Mouse (Mus musculus): Measurements from ENCODE around the gene Gm42417. TPM values are rescaled to one million over a fixed set of nuclear protein-coding genes. Genes with fewer than 3 reads are reported as not detected.

Gm42417 gene
- polyA plus RNA-seq, 1 experiment from 2014 or later = not detected

- H3K27ac ChIP-seq (replicated peaks; ENCODE audit: low read depth, low read length) = no peak overlapping the region
- no peak overlapping the region for H3K4me3 ChIP-seq (ENCODE audit: low read depth, low read length)
- WGBS = 73% methylated on average over 4 of the region's 4 CpGs
- no peaks in the 10 kb centered on the region for H3K9me3 ChIP-seq (replicated peaks; ENCODE audit: control insufficient read depth, low read length)
- no peaks in the 10 kb centered on the region for H3K36me3 ChIP-seq (replicated peaks; ENCODE audit: control insufficient read depth, insufficient read depth, low read depth, low read length)
- no peak overlapping the region for H3K4me2 ChIP-seq (ENCODE audit: low read depth, low read length)
- peaks cover 6% of the 10 kb centered on the region; the same call in 1 of the 2 replicates for H3K4me1 ChIP-seq (ENCODE audit: control insufficient read depth, insufficient read depth, low read length)
- DNase-seq (ENCODE audit: low spot score) (no peak), ATAC-seq (replicated peaks; ENCODE audit: insufficient number of reproducible peaks, low FRiP score, low TSS enrichment, low read depth) (no peak)
- H3K27me3 ChIP-seq (ENCODE audit: control insufficient read depth, insufficient read depth, low read length) = no peaks in the 10 kb centered on the region
- H3K9ac ChIP-seq (replicated peaks; ENCODE audit: low read length) = no peak overlapping the region
These were observed 23.2 kb upstream of the Gm42417 start for GRCm38 (mm10) chr1:36562388-36562787.

GRCm38 (mm10) chr1:36560903-36561302, 21.7 kb upstream of the Gm42417 start:
- Histone ChIP-seq H3K9ac (replicated peaks; ENCODE audit: low read length) (no peak overlapping the region), H3K27me3 (ENCODE audit: control insufficient read depth, insufficient read depth, low read length) (no peaks in the 10 kb centered on the region), H3K27ac (replicated peaks; ENCODE audit: low read depth, low read length) (no peak overlapping the region), H3K4me1 (ENCODE audit: control insufficient read depth, insufficient read depth, low read length) (peaks cover 6% of the 10 kb centered on the region; the same call in 1 of the 2 replicates), H3K4me3 (ENCODE audit: low read depth, low read length) (no peak overlapping the region), H3K4me2 (ENCODE audit: low read depth, low read length) (no peak overlapping the region), H3K36me3 (replicated peaks; ENCODE audit: control insufficient read depth, insufficient read depth, low read depth, low read length) (no peaks in the 10 kb centered on the region), H3K9me3 (replicated peaks; ENCODE audit: control insufficient read depth, low read length) (no peaks in the 10 kb centered on the region)
- 41% methylated on average over 6 of the region's 6 CpGs for WGBS
- DNase-seq (ENCODE audit: low spot score) (no peak), ATAC-seq (replicated peaks; ENCODE audit: insufficient number of reproducible peaks, low FRiP score, low TSS enrichment, low read depth) (no peak)

GRCm38 (mm10) chr1:36559888-36560287, 20.7 kb upstream of the Gm42417 start:
- Histone ChIP-seq H3K36me3 (replicated peaks; ENCODE audit: control insufficient read depth, insufficient read depth, low read depth, low read length) (no peaks in the 10 kb centered on the region), H3K27ac (replicated peaks; ENCODE audit: low read depth, low read length) (no peak overlapping the region), H3K4me3 (ENCODE audit: low read depth, low read length) (no peak overlapping the region), H3K4me1 (ENCODE audit: control insufficient read depth, insufficient read depth, low read length) (peaks cover 13% of the 10 kb centered on the region), H3K9ac (replicated peaks; ENCODE audit: low read length) (no peak overlapping the region), H3K9me3 (replicated peaks; ENCODE audit: control insufficient read depth, low read length) (no peaks in the 10 kb centered on the region), H3K27me3 (ENCODE audit: control insufficient read depth, insufficient read depth, low read length) (no peaks in the 10 kb centered on the region), H3K4me2 (ENCODE audit: low read depth, low read length) (no peak overlapping the region)
- no peak for DNase-seq (ENCODE audit: low spot score)
- 42% methylated on average over 5 of the region's 5 CpGs for WGBS
- ATAC-seq (replicated peaks; ENCODE audit: insufficient number of reproducible peaks, low FRiP score, low TSS enrichment, low read depth) = no peak

GRCm38 (mm10) chr1:36559256-36559655, 20.0 kb upstream of the Gm42417 start:
- Histone ChIP-seq H3K9ac (replicated peaks; ENCODE audit: low read length) (peak overlapping the region; percentile 89; the same call in 1 of the 2 replicates), H3K27ac (replicated peaks; ENCODE audit: low read depth, low read length) (no peak overlapping the region), H3K4me2 (ENCODE audit: low read depth, low read length) (no peak overlapping the region; the same call in 1 of the 2 replicates), H3K27me3 (ENCODE audit: control insufficient read depth, insufficient read depth, low read length) (no peaks in the 10 kb centered on the region), H3K36me3 (replicated peaks; ENCODE audit: control insufficient read depth, insufficient read depth, low read depth, low read length) (no peaks in the 10 kb centered on the region), H3K4me1 (ENCODE audit: control insufficient read depth, insufficient read depth, low read length) (peaks cover 15% of the 10 kb centered on the region), H3K4me3 (ENCODE audit: low read depth, low read length) (peak overlapping the region; percentile 95), H3K9me3 (replicated peaks; ENCODE audit: control insufficient read depth, low read length) (no peaks in the 10 kb centered on the region)
- no peak for ATAC-seq (replicated peaks; ENCODE audit: insufficient number of reproducible peaks, low FRiP score, low TSS enrichment, low read depth)
- 3% methylated on average over 4 of the region's 4 CpGs for WGBS
- no peak for DNase-seq (ENCODE audit: low spot score)

- peak within 1 kb of the TSS; percentile 78 for H3K4me2 ChIP-seq (ENCODE audit: low read depth, low read length)
- H3K9ac ChIP-seq (replicated peaks; ENCODE audit: low read length) = peak within 1 kb of the TSS; percentile 89
- under 1% methylated on average over 61 of the region's 69 CpGs for WGBS
- H3K36me3 ChIP-seq (replicated peaks; ENCODE audit: control insufficient read depth, insufficient read depth, low read depth, low read length) = 0 out of 2 replicates have a peak, but pooled peaks cover 1% of the 10 kb centered on the region
- peak within 1 kb of the TSS; percentile 95 for H3K4me3 ChIP-seq (ENCODE audit: low read depth, low read length)
- H3K9me3 ChIP-seq (replicated peaks; ENCODE audit: control insufficient read depth, low read length) = no peaks in the 10 kb centered on the region
- no peaks in the 10 kb centered on the region for H3K27me3 ChIP-seq (ENCODE audit: control insufficient read depth, insufficient read depth, low read length)
- DNase-seq (ENCODE audit: low spot score) = peak; percentile 92
- peak; percentile 57 for ATAC-seq (replicated peaks; ENCODE audit: insufficient number of reproducible peaks, low FRiP score, low TSS enrichment, low read depth)
- H3K27ac ChIP-seq (replicated peaks; ENCODE audit: low read depth, low read length) = peak within 1 kb of the TSS; percentile 96
- H3K4me1 ChIP-seq (ENCODE audit: control insufficient read depth, insufficient read depth, low read length) = peaks cover 15% of the 10 kb centered on the region
These were observed 19.1 kb upstream of the Gm42417 start, which contains the start of gene Sema4c for GRCm38 (mm10) chr1:36558031-36558993. TSS of gene Sema4c (minus strand) at chr1:36558349.

- Histone ChIP-seq H3K4me2 (ENCODE audit: low read depth, low read length) (peak overlapping the region; percentile 78), H3K36me3 (replicated peaks; ENCODE audit: control insufficient read depth, insufficient read depth, low read depth, low read length) (peaks cover 9% of the 10 kb centered on the region), H3K27ac (replicated peaks; ENCODE audit: low read depth, low read length) (peak overlapping the region; percentile 96), H3K27me3 (ENCODE audit: control insufficient read depth, insufficient read depth, low read length) (no peaks in the 10 kb centered on the region), H3K4me1 (ENCODE audit: control insufficient read depth, insufficient read depth, low read length) (peaks cover 15% of the 10 kb centered on the region), H3K9me3 (replicated peaks; ENCODE audit: control insufficient read depth, low read length) (no peaks in the 10 kb centered on the region), H3K9ac (replicated peaks; ENCODE audit: low read length) (peak overlapping the region; percentile 89), H3K4me3 (ENCODE audit: low read depth, low read length) (peak overlapping the region; percentile 95)
- under 1% methylated on average over 44 of the region's 48 CpGs for WGBS
- peak; percentile 72 for ATAC-seq (replicated peaks; ENCODE audit: insufficient number of reproducible peaks, low FRiP score, low TSS enrichment, low read depth)
- DNase-seq (ENCODE audit: low spot score) = peak; percentile 89
These were observed 18.3 kb upstream of the Gm42417 start for GRCm38 (mm10) chr1:36557457-36558011.

- Histone ChIP-seq H3K9ac (replicated peaks; ENCODE audit: low read length) (peak overlapping the region; percentile 89), H3K9me3 (replicated peaks; ENCODE audit: control insufficient read depth, low read length) (no peaks in the 10 kb centered on the region), H3K27me3 (ENCODE audit: control insufficient read depth, insufficient read depth, low read length) (no peaks in the 10 kb centered on the region), H3K4me2 (ENCODE audit: low read depth, low read length) (peak overlapping the region; percentile 78), H3K27ac (replicated peaks; ENCODE audit: low read depth, low read length) (peak overlapping the region; percentile 96), H3K4me1 (ENCODE audit: control insufficient read depth, insufficient read depth, low read length) (peaks cover 15% of the 10 kb centered on the region), H3K36me3 (replicated peaks; ENCODE audit: control insufficient read depth, insufficient read depth, low read depth, low read length) (peaks cover 16% of the 10 kb centered on the region), H3K4me3 (ENCODE audit: low read depth, low read length) (peak overlapping the region; percentile 95)
- ATAC-seq (replicated peaks; ENCODE audit: insufficient number of reproducible peaks, low FRiP score, low TSS enrichment, low read depth) = peak; percentile 77
- under 1% methylated on average over 52 of the region's 52 CpGs for WGBS
- DNase-seq (ENCODE audit: low spot score) = peak; percentile 96
These were observed 17.6 kb upstream of the Gm42417 start for GRCm38 (mm10) chr1:36556553-36557456.

All from embryonic facial prominence, embryonic 11.5 days (tissue).